Mouse (Mus musculus) olfactory bulb, adult 2 months (tissue): Measurements from ENCODE around the gene Dgkd.

Experiments used
- CTCF ChIP-seq: fragments of 200-500 bp; IDR thresholded peaks from 2 replicates; pipeline ENCODE4 v1.5.1; 2012; ENCODE audit warnings: low read depth, mild to moderate bottlenecking, low read length, moderate library complexity; ENCODE audit not compliant: insufficient read depth
- POLR2A ChIP-seq: fragments of 200-500 bp; IDR thresholded peaks from 2 replicates; pipeline ENCODE4 v1.6.1; 2012; ENCODE audit warnings: mild to moderate bottlenecking, low read depth, low read length, moderate library complexity; ENCODE audit not compliant: insufficient read depth

- TF ChIP-seq POLR2A: no peak
- no peak for TF ChIP-seq CTCF
Observed at GRCm38 (mm10) chr1:87936075-87936474, 83.0 kb downstream of the Dgkd start.
